In the genomic region with DNA sequence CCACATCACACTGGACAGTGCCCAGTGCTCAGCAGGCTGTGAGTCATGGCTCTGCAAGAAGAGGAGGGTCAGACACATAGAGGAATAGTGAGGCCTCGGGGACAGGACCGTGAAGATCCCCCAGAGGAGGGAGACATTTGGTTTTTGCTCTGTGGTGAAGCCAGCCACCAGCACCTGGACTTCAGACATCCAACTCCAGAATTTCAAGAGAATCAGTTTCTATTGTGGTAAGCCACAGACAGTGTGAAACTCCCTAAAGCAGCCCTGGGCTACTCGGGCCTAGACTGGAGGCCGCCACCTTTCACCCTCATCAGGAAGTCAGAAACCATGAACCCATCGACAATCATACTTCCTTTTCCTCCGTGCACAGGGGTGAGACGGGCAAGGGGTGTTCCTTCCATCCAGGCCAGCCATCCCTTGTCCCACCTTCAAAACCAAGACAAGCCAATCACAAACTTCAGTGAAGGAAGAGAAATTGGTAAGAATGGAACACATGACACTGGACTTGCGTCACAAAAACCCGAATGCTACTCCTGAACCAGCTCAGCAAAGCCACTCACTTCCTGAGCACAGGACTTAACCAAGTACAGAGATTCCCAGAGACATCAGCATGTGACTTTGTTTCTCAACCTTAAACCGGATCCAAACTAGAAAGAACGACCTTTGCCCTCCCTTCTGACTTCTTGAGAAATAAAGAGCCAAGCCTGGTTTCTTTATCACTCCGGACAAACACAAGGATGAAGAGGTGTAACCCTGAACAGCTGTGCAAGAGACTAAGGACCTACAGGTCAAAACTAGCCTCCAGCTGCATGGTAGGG, we compare ENCODE assay signal across 11 mouse cellular contexts. TPM values are rescaled to one million over a fixed set of nuclear protein-coding genes. Genes with fewer than 3 reads are reported as not detected.
DNase-seq lines count a peak whose midpoint lies in the region; ATAC-seq lines count a peak whose summit lies in the region.
"Had no signal": no experiment of that assay in that cellular context is flagged by ENCODE, and none has a peak within 500 bp of the region (broad histone marks: within the 10 kb centered on the region; RNA-seq: fewer than 3 reads in every experiment).

No protein-coding gene starts in this region.

- no peak overlapping the region for H3K4me3 ChIP-seq in heart, embryonic 13.5 days
- H3K4me3 ChIP-seq in heart, embryonic 11.5 days (ENCODE audit: low read depth, low read length), result no peak overlapping the region
- no peak overlapping the region for H3K4me3 ChIP-seq in hindbrain, embryonic 12.5 days

- DNase-seq in gastrocnemius, postnatal 25 days, result no peak
- DNase-seq in cerebellum, postnatal 25 days, result no peak
- DNase-seq: gastrocnemius, postnatal 14 days; lung, embryonic 14.5 days had no signal

- no peak for ATAC-seq in heart, embryonic 13.5 days (ENCODE audit: extremely low read depth, insufficient number of reproducible peaks, low FRiP score, low TSS enrichment)
- no peak for ATAC-seq in heart, embryonic 11.5 days (replicated peaks; ENCODE audit: insufficient number of reproducible peaks, low FRiP score, low TSS enrichment)
- ATAC-seq in CD4-positive, CD25-positive, alpha-beta regulatory T cell, adult 4 months, result peak; percentile 78
- ATAC-seq in inflammation-experienced regulatory T-cells, adult 6 months, result peak; percentile 80
- peak; percentile 80 for ATAC-seq in monocyte, adult 5-6 weeks (replicated peaks; ENCODE audit: insufficient number of reproducible peaks, low FRiP score, low TSS enrichment, poor library complexity, severe bottlenecking)
- no peak for ATAC-seq in hindbrain, embryonic 12.5 days (ENCODE audit: low FRiP score)

- 0 out of 2 replicates have a peak overlapping the region, but pooled peaks have one; percentile 33 for H3K9ac ChIP-seq in heart, embryonic 13.5 days
- no peak overlapping the region for H3K9ac ChIP-seq in heart, embryonic 11.5 days (ENCODE audit: low read depth, low read length)
- H3K9ac ChIP-seq in hindbrain, embryonic 12.5 days, result no peak overlapping the region
- H3K9ac ChIP-seq: lung, embryonic 14.5 days had no signal

- no peak overlapping the region for H3K4me2 ChIP-seq in heart, embryonic 13.5 days
- H3K4me2 ChIP-seq in heart, embryonic 11.5 days, result no peak overlapping the region
- no peak overlapping the region for H3K4me2 ChIP-seq in hindbrain, embryonic 12.5 days (replicated peaks)
- H3K4me2 ChIP-seq: lung, embryonic 14.5 days had no signal

- 0 out of 2 replicates have a peak, but pooled peaks cover 4% of the 10 kb centered on the region for H3K9me3 ChIP-seq in heart, embryonic 13.5 days
- no peaks in the 10 kb centered on the region for H3K9me3 ChIP-seq in heart, embryonic 11.5 days (replicated peaks; ENCODE audit: control insufficient read depth, low read length)
- no peaks in the 10 kb centered on the region for H3K9me3 ChIP-seq in hindbrain, embryonic 12.5 days (replicated peaks)
- H3K9me3 ChIP-seq: G1E had no signal

- no peaks in the 10 kb centered on the region for H3K27me3 ChIP-seq in heart, embryonic 13.5 days (replicated peaks)
- H3K27me3 ChIP-seq in heart, embryonic 11.5 days (ENCODE audit: control insufficient read depth, insufficient read depth, low read length), result no peaks in the 10 kb centered on the region
- no peaks in the 10 kb centered on the region; the same call in 1 of the 2 replicates for H3K27me3 ChIP-seq in hindbrain, embryonic 12.5 days

- WGBS in heart, embryonic 13.5 days, result 63% methylated on average over 12 of the region's 12 CpGs
- 68% methylated on average over 12 of the region's 12 CpGs for WGBS in heart, embryonic 11.5 days (ENCODE audit: insufficient replicate concordance)
- 84% methylated on average over 12 of the region's 12 CpGs for WGBS in hindbrain, embryonic 12.5 days

- H3K4me1 ChIP-seq in heart, embryonic 13.5 days, result peaks cover 52% of the 10 kb centered on the region
- peaks cover 23% of the 10 kb centered on the region for H3K4me1 ChIP-seq in heart, embryonic 11.5 days (ENCODE audit: control insufficient read depth, insufficient read depth, low read length)
- H3K4me1 ChIP-seq in hindbrain, embryonic 12.5 days, result peaks cover 4% of the 10 kb centered on the region

- peak overlapping the region; percentile 62 for H3K27ac ChIP-seq in heart, embryonic 13.5 days (replicated peaks)
- H3K27ac ChIP-seq in heart, embryonic 11.5 days (ENCODE audit: low read depth, low read length), result no peak overlapping the region
- H3K27ac ChIP-seq in hindbrain, embryonic 12.5 days, result no peak overlapping the region

- H3K36me3 ChIP-seq in heart, embryonic 13.5 days, result peaks cover 17% of the 10 kb centered on the region
- H3K36me3 ChIP-seq in heart, embryonic 11.5 days (ENCODE audit: control insufficient read depth, insufficient read depth, low read length), result no peaks in the 10 kb centered on the region
- H3K36me3 ChIP-seq in hindbrain, embryonic 12.5 days, result no peaks in the 10 kb centered on the region
- H3K36me3 ChIP-seq: G1E had no signal

RNA-seq across cellular contexts. Expression of gene Rab20, which starts 14.4 kb away (rescaled TPM):
- 28.1 and 30.1 TPM in 2 replicates for polyA plus RNA-seq in heart, embryonic 13.5 days (2015; fragmentation: Nextera tagmentation; extraction: Ambion mirVana)
- 20.9 and 25.4 TPM in 2 replicates for polyA plus RNA-seq in heart, embryonic 11.5 days (2014; fragmentation: Nextera tagmentation; extraction: Ambion mirVana)
- 10 to 100 TPM; 12.0 to 12.8 TPM for polyA plus RNA-seq in CD4-positive, CD25-positive, alpha-beta regulatory T cell, adult 4 months (2017; shearing (Covaris generic))
- 10 to 100 TPM in 2 of 3 experiments, 1 to 10 TPM in 1; 5.4 to 16.0 (median 11.1) TPM for polyA plus RNA-seq in inflammation-experienced regulatory T-cells, adult 6 months (2017; shearing (Covaris generic))
- 11.7 to 33.0 TPM (median 18.9 TPM) in 3 replicates for total RNA-seq in monocyte, adult 5-6 weeks (2017)
- under 1 TPM; 0.51 to 0.90 TPM for total RNA-seq in gastrocnemius, postnatal 25 days (2021)
- 0.79 and 1.6 TPM in 2 replicates for polyA plus RNA-seq in hindbrain, embryonic 12.5 days (2016; fragmentation: Nextera tagmentation; extraction: Ambion mirVana)
- total RNA-seq: G1E had no signal
- polyA plus RNA-seq: G1E had no signal

RNA-seq across cellular contexts. Expression of gene Naxd, which starts 33.2 kb away (rescaled TPM):
- polyA plus RNA-seq in heart, embryonic 13.5 days (2015; fragmentation: Nextera tagmentation; extraction: Ambion mirVana), result 73.5 and 77.8 TPM in 2 replicates
- 72.0 and 75.8 TPM in 2 replicates for polyA plus RNA-seq in heart, embryonic 11.5 days (2014; fragmentation: Nextera tagmentation; extraction: Ambion mirVana)
- polyA plus RNA-seq in CD4-positive, CD25-positive, alpha-beta regulatory T cell, adult 4 months (2017; shearing (Covaris generic)), result 10 to 100 TPM; 56.4 to 77.8 TPM
- polyA plus RNA-seq in inflammation-experienced regulatory T-cells, adult 6 months (2017; shearing (Covaris generic)), result 10 to 100 TPM; 49.1 to 66.5 (median 55.2) TPM
- total RNA-seq in monocyte, adult 5-6 weeks (2017), result 27.9 to 51.1 TPM (median 46.4 TPM) in 3 replicates
- 10 to 100 TPM; 26.3 to 28.9 TPM for total RNA-seq in gastrocnemius, postnatal 25 days (2021)
- 109 and 121 TPM in 2 replicates for polyA plus RNA-seq in hindbrain, embryonic 12.5 days (2016; fragmentation: Nextera tagmentation; extraction: Ambion mirVana)

Comparison
In these comparisons a context has a peak if more than half of its experiments do, and no peak if none do; other contexts are left out.
1. ATAC-seq: peak in CD4-positive, CD25-positive, alpha-beta regulatory T cell, adult 4 months (single experiment), inflammation-experienced regulatory T-cells, adult 6 months (single experiment) and monocyte, adult 5-6 weeks (single experiment); none in heart, embryonic 13.5 days (single experiment), heart, embryonic 11.5 days (single experiment) and hindbrain, embryonic 12.5 days (single experiment).